Mouse (Mus musculus) lung, postnatal 4 days (tissue): ENCODE data around the gene Castor2.
A peak's percentile ranks its signal among the peaks of the same experiment; 100 is the strongest.

Experiments
- DNase-seq, 2 experiments: peaks; one replicate each; pipeline ENCODE4 v3.0.0; 2021

Gene Castor2

DNA sequence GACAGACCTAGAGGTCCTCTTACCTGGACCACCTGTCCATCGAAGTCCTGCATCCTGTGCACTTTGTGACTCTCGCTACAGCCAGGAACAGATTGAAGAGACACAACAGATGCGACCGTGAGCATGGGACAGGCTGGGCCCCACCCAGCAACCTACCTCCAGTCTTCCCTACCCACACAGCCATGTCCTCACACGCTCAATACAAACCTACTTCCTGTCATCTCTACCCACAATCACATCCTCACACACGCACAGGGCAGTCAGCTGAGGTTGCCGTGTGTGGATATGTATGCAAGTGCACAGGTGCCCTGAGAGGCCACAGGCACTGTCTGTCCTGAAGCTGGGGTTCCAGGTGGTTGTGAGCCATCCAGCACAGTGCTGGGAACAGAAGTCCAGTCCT, 67.1 kb downstream of the Castor2 start:
- DNase-seq, result no peak

DNA sequence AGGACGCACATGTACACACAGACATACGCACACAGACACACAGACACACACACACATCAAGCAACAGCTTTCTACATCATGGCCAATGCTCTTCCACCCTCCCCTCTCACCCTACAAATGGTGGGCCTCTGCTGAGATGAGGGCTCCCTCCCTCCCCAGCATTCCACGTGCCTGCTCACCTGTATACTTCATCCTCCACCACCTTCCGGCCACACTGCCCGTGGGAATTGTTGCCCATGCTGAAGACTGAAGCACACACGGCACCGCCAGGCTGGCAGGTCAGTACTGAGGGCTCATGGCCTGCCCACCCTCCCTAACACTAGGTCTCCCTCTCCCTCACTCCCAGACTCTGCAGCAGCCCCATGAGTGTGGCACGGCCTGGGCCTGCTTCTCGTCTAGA, 68.5 kb downstream of the Castor2 start:
- no peak for DNase-seq

DNA sequence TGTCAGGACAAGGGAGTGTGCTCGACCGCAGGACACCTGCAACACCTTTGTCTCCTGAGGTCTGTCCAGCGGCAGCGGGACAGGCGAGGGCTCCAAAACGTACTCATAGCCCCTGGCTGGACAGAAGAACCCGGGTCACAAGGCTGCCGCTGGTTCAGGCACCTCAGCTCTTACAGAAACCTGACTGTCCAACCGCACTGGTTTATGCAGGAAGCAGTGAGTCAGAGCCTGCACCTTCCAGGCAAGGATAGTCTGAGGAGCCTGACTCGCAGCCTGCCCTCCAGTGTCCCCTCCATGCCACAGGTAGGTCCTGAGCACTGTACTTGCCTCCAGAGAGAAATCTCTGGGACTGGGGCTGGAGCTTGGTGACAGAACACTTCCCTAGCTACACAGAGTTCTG, 69.7 kb downstream of the Castor2 start:
- DNase-seq, result no peak

DNA sequence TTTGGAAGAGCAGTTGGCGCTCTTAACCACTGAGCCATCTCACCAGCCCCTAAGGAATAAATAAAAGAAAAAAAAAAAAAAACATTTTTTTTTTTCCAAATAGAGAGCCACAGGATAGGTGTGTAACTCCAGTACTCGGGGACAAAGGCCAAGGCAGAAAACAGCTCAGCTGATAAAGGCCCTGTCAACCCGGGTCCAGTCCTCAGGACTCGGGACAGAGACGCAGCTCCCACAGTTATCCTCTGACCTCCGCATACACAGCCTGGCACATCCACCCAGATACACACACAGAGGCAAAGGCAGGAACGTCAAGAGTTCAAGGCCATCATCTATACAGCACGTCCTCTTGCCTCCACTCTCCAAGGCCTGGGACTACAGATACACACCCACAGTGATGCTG, 70.7 kb downstream of the Castor2 start:
- DNase-seq, result no peak

DNA sequence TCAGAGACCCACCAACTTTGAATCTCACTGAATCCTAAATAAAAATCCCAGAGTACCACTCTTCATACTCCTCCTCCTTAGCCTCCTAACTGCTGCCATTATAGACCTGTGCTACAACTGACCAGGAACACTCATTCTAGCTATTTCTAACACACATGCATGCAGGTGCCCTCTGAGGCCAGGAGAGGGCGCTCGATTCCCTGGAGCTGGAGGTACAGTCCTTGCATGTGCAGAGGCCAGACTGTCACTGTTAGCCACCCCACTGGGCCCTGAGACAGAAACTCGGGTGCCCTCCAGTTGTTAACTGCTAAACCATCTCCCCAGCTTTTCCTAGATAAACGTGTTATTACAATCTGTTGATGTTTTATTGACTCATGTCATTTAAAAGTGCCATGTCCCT, 73.7 kb downstream of the Castor2 start:
- peak in 1 of 2 experiments; percentile 59 for DNase-seq

DNA sequence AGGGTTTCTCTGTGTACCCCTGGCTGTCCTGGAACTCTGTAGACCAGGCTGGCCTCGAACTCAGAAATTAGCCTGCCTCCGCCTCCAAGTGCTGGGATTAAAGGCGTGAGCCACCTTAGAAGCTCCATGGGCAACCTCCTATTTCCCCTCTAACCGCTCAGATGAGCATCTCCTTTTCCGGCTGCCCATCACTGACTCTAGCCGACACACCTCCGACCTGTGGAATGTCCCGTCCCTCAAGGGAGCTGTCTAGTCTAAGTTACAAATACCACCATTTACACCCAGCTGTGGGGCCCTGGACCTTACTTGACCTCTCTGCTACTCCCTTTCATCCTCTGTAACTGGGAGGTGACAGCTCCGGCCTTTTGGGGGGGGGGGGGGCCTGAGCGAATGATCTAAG, 76.2 kb downstream of the Castor2 start:
- no peak for DNase-seq

- DNase-seq, result peak; percentile 88
These were observed 76.8 kb downstream of the Castor2 start, which contains the start of gene Rcc1l for GRCm38 (mm10) chr5:134176169-134176881. Gene Rcc1l (minus strand): TSS chr5:134176774.

GRCm38 (mm10) chr5:134178536-134178935, 79.0 kb downstream of the Castor2 start:
- no peak for DNase-seq

- peak; percentile 76 to 89 for DNase-seq
These were observed 80.4 kb downstream of the Castor2 start for GRCm38 (mm10) chr5:134179871-134180270.

DNA sequence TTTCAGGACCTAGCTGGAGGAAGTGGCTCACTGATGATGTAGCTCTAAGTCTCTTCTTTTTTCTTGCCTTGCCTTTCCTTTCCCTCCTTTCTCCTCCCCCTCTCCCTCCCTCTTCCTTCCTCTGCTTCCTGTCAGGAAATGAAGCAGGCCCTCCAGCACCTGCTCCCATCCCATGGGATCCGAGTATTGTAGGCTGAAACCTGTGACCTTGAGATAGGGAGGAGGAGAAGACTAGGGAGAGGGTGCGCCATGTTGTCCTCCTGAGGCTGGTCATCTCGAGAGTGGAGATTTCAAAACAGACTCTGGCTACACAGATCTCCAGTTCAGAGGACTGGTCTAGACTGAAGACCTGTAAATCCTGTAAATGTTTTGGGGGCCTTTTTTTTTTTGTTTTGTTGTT, 82.7 kb downstream of the Castor2 start:
- DNase-seq, result no peak

DNA sequence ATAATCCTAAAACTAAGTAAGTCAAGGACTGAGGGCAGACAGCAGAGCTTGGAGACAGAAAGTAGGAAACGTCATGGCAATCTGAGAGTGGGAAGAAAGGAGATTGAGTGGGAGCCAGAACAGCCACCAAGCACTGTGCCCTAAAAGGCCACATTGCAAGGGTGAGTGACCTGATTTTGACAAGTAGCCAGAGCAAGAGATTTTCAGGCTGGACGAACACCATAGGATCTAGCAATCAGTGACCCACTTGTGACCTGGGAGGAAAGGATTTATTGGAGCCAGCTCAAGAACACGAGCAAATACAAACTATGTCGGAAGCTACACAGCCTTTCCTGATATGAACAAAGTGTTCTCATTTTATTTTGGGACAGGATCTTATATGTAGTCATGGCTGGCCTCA, 83.2 kb downstream of the Castor2 start:
- peak in 1 of 2 experiments; percentile 38 for DNase-seq

DNA sequence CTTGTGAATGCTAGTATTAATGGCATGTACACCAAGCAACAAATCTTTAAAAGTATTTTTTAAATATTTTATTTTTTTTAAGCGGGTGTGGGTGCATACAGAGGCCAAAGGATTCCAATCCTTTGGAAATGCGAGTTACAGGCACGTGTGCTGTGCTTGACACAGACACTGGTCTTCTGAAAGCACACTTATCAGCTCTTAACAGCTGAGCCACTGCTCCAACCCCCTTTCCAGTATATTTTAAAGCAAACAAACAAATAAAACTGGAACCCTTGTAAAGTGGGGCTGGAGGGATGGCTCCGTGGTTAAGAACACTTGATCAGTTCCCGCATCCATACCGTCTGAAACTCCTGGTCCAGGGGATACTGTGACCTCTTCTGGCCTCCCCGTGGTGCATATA, 83.7 kb downstream of the Castor2 start:
- no peak for DNase-seq

DNA sequence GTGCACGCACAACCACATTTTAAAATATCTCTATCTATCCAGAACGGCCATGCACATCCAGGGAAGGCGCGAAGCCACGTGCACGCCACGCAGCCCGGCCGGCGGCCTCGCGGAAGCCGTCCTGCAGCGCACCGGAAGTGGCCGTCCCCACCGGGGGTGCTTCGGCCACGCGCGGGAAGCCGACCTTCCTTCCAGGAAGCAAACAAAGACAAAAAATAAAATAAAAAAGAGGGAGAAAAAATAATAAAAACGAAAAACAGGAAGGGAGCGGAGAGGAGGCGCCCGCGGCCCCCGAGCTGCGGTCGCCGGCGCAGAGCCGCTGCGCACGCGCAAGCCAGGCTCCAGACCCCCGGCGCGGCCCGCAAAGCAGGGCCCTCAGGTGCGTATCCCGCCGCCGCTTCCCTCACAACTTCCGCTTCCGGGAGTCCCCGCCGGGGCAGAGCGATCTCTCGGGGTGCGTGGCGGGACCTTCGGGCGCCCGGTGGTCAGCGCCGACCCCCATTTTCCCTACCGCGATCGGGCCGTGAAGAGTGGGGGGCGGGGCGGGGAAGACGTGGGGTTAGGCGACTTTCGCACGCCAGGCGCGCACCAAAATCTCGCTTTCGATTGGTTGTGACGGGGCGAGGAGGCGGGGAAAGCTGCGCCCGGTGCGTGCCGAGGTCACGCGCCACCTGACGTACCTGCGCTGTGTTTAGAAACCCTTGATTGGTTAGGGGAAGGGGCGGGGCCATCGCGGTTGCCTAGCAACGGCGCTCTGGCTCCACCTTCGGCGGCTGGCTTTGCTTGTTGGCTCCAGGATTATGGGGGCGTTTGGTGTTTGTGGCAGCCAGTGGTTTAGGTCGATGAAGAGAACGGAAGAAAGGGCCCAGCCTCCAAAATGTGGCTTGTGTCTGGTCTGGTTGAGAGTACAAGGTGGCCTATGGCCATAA, 84.6 kb downstream of the Castor2 start, which contains the start of gene Gtf2ird2:
TSS of gene Gtf2ird2 (plus strand) at position 140 of the 929 bp plus-strand sequence.
- DNase-seq, result peak; percentile 99

DNA sequence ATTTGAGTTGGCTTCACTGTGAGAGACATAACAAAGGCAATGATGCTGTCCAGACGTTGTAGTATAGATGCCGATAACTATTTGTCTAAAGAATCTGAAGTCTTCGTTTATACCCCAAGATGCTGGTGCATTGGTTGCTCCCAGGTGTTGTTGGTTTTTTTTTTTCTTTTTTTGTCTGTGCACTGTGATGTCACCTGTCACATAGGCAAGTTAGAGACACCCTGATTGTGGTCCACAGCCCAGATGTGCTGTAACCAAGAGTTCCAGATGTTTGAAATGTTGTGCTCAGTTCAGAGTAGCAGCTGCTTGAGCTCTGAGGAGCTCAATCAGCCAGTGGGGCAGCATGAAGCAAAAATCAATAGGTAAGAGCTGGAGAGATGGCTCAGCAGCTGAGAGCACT, 86.5 kb downstream of the Castor2 start:
- no peak for DNase-seq

DNA sequence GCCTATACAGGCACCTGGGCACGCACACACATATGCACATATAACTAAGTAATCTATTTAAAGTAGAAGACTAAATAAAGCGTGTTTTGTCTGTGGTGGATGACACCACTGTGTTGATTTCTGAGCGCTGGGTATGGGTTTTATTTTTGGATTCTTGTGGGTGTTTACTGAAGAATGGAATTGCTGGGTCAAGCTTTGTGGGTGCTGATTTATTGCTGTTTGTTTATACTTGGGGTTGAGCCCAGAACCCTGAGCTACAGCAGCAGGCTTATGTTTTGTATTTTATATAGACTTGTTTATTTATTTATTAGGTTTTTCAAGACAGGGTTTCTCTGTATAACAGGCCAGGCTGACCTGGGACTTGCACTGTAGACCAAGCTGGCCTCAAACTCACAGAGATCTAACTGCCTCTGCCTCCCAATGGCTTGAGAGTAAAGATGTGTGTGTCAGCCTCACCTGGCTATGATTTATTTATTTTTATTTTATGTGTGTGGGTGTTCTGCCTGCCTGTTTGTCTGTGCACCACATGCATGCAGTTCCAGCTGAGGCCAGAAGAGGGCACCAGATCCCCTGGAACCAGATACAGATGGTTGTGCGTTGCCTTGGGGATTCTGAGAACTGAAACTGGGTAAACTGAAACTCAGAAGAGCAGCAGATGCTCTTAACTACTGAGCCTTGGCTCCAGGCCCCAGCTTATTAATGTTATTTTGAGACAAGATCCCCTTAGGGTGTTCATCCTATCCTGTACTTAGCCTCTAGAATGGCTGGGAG, 87.6 kb downstream of the Castor2 start:
- DNase-seq, result peak; percentile 47 to 75

DNA sequence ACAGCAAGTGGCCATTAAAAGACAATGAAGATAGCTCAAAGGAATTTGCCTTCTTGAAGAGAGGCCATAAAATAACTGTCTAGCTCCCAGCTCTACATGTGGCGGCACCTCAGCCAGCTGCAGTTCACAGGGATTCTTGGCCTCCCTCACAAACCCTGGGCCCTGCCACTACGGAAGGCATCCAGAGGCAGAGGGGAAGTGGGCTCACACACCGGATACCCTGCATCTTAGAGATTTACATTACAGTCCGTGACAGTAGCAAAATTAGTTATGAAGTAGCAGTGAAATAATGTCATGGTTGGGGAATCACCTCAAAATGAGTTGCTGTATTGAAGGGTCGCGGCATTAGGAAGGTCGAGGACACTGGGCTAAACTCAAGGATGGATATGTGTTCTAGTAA, 89.1 kb downstream of the Castor2 start:
- no peak for DNase-seq

- DNase-seq, result no peak
These were observed 94.2 kb downstream of the Castor2 start for GRCm38 (mm10) chr5:134193664-134194063.
